Mouse (Mus musculus): ENCODE measurements around the gene Pxmp4.

DNA sequence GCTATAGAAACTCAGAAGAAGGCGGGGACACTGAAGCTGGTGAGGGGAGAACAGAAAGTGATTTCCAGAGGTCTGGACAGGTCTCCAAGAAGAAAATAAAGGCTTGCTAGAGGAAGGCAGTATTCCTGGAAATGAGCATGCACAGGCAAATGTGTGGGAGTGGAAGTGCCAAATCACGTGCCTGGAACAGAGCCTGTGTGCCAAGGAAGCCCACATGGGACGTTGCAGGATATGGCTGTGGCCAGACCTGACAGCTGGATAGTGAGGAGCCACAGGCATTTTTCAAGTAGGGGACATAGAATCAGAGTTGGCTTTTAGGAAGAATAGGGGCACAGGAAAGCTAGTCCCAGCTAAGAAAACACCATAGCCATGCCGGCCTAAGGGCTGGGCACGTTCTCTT lies 7.7 kb downstream of the Pxmp4 start:
- TF ChIP-seq POLR2A (IDR thresholded peaks at IDR 0.05; ENCODE audit: insufficient read depth, low read length), result no peak
- no peak for TF ChIP-seq CTCF (IDR thresholded peaks at IDR 0.05; ENCODE audit: low read depth, low read length)

Measured in ES-Bruce4 (cell line).